Mouse (Mus musculus): ENCODE measurements around the gene Olfr820. TPM values are rescaled to one million over a fixed set of nuclear protein-coding genes. Genes with fewer than 3 reads are reported as not detected.
"Not testable (repeated sequence)": the region's sequence is repeated elsewhere in the genome, so short reads cannot be mapped to it uniquely, and the experiment has no call there.

The Olfr820 gene
- not detected for total RNA-seq (2022)

DNA sequence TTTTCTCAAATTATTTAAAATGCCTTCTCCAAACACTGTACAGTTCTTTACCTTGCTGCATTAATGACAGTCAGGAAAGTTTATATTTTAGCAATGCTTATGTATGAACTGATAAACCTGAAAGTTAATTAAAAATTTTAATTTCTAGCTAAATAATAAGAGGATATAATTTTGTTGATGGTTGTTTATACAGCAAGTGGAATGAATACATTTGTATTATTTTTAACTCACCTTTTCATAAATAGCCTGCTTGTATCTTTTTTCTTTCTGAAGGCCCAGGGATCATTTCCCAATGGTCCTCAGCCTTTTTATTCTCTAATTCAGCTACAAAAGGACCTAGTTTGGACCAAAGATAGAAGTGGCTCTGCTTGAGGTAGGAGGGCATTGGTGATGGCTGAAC is at the start of gene Olfr820:
Gene Olfr820, plus strand, starts transcription at position 301 of the 400 bp plus-strand sequence.
- no peak for DNase-seq

DNA sequence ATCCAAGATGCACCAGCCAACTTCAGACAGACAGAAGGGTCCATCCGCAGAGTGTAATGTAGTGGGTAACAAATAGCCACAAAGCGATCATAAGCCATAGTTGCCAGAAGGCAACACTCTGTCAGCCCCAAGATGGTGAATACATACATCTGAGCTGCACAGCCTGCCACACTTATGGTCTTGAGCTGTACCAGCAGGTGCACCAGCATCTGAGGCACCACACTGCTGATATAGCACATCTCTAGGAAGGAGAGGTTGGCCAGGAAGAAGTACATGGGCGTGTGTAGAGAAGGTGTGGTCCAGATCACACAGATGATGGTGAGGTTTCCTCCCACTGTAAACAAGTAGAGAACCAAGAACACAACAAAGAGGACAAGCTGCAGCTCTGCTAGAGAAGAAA is 46.2 kb upstream of the Olfr820 start:
- not testable (repeated sequence) for DNase-seq

DNA sequence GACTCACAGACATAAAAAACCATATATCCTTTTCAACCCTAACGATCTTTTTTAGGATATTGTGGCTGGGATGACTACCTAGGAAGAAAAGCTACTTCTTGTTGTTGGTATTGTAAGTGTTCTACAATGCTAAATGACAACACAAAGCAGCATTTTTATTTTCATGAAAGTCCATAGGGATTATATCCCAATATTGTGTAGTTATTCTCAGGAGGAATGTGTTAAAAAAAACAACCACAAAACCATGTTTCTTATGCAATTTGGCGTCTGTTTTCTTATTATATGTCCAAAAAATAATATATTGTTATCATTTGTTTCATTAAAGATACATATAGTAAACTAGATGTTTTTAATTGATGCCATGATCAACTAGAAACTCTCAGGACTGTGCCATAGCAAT is 45.3 kb upstream of the Olfr820 start, which contains the start of gene Olfr819:
Gene Olfr819, minus strand, starts transcription at position 101 of the 400 bp plus-strand sequence.
- not testable (repeated sequence) for DNase-seq

DNA sequence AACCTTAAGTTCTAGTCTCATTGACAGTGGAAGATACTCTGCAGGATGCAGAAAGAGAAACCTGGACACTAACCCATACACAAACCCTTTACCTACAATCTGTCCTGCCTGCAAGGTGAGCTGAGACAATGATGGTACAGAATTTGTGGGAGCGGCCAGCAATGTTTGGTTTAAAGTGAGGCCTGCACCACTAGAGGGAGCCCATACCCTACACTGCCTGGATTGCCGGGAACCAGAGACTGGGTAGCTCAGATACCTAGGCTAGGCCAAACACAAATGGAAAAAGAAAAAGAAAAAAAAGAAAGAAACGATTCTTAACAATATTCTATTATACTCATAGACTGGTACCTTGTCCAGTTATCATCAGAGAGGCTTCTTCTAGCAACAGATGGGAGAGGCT is 39.4 kb upstream of the Olfr820 start:
- not testable (repeated sequence) for DNase-seq

DNA sequence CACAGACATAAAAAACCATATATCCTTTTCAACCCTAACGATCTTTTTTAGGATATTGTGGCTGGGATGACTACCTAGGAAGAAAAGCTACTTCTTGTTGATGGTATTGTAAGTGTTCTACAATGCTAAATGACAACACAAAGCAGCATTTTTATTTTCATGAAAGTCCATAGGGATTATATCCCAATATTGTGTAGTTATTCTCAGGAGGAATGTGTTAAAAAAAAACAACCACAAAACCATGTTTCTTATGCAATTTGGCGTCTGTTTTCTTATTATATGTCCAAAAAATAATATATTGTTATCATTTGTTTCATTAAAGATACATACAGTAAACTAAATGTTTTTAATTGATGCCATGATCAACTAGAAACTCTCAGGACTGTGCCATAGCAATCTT is 36.4 kb upstream of the Olfr820 start, which contains the start of gene Olfr247:
Gene Olfr247, minus strand, starts transcription at position 101 of the 400 bp plus-strand sequence.
- not testable (repeated sequence) for DNase-seq

DNA sequence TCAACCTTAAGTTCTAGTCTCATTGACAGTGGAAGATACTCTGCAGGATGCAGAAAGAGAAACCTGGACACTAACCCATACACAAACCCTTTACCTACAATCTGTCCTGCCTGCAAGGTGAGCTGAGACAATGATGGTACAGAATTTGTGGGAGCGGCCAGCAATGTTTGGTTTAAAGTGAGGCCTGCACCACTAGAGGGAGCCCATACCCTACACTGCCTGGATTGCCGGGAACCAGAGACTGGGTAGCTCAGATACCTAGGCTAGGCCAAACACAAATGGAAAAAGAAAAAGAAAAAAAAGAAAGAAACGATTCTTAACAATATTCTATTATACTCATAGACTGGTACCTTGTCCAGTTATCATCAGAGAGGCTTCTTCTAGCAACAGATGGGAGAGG is 30.6 kb upstream of the Olfr820 start:
- DNase-seq, result not testable (repeated sequence)

DNA sequence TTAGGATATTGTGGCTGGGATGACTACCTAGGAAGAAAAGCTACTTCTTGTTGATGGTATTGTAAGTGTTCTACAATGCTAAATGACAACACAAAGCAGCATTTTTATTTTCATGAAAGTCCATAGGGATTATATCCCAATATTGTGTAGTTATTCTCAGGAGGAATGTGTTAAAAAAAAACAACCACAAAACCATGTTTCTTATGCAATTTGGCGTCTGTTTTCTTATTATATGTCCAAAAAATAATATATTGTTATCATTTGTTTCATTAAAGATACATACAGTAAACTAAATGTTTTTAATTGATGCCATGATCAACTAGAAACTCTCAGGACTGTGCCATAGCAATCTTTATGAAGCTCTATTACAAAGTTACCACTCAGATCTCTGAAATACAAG is 27.5 kb upstream of the Olfr820 start, which contains the start of gene Gm10310:
Gene Gm10310, minus strand, starts transcription at position 101 of the 400 bp plus-strand sequence.
- DNase-seq, result not testable (repeated sequence)

DNA sequence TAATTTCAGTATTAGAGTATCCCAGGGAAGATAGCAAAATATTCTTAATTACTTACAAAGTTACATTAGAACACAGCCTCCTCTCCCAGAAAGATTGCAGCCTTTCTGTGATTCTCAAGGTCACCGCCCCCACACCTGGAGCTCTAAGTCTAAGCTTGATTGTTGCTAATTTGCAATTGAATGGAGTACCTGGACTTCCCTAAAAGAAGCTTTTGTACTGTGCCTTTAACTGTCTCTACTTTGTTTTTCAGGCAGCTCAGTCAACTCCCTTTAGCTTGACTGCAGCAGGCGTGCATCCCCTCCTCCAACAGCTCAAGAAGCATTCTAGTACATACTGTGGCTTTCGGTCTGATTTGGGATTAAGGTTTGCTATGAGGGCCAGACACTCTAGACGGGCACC is 8.3 kb upstream of the Olfr820 start:
- not testable (repeated sequence) for DNase-seq

DNA sequence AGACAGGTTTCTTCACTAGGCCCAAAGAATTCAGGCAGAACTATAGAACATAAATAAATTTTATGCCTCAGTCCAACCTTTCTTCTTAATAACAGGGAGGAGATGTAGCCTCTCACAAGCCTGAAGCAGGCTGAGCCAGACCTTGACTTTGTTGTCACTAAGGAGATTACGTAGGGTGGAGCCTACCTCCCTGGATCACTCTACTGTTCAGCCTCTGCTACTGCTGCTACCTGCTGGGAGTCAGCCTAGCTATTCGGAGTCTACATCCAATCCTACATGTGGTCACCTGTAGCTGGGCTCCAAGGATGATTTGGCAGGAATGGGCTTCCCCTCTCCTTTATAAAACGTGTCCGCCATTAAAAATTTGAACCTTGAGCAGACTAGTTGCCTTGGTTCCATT is 7.1 kb upstream of the Olfr820 start:
- DNase-seq, result not testable (repeated sequence)

DNA sequence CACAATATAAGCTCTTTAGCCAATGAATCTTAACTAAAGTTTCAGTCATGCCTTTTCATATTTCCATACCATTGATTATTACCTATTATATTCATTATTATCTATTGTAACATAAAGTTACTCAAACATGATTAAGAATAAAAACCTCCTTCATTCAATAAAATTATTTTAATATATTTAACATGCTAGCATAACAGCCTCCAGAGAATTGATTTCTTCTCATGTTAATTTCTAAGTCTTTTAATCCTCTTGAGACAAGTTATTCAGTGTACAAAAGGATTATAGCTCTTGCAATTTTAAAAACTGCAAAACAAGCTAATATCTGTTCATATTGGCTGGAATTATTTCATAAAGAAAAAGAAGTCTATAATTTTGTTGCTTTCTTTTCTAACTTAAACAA is 17.6 kb downstream of the Olfr820 start, which contains the start of gene Olfr821:
Gene Olfr821, plus strand, starts transcription at position 301 of the 400 bp plus-strand sequence.
- DNase-seq, result no peak

DNA sequence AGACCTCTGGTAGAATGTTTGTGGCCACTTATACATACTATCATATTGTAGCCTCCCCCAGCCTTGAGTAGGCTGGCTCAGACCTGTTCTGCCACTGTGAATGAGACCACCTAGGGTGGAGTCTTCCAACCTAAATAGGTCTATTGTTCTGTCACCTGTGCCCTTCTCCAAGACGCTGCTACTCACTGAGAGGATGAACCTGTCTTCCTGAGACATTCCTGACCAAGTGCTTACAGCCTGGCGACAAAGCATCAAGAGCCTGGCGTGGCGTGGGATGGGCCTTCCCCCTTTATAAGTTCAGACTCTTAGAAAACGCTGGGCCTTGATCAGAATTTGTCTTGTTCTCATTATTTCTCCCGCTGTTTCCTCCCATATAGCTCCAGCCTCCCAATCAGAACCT is 24.7 kb downstream of the Olfr820 start:
- no peak for DNase-seq

Other genes starting within 250 kb of the Olfr820 start
- gene Olfr808, start 247.1 kb upstream of the Olfr820 start, total RNA-seq (2022), result not detected
- not detected for gene Olfr809, start 238.0 kb upstream of the Olfr820 start, total RNA-seq (2022)
- gene Olfr810, start 217.7 kb upstream of the Olfr820 start, total RNA-seq (2022), result not detected
- gene Olfr811, start 208.2 kb upstream of the Olfr820 start, total RNA-seq (2022), result not detected
- gene Olfr812, start 166.5 kb upstream of the Olfr820 start, total RNA-seq (2022), result not detected
- gene Olfr813, start 157.3 kb upstream of the Olfr820 start, total RNA-seq (2022), result not detected
- gene Olfr814, start 132.8 kb upstream of the Olfr820 start, total RNA-seq (2022), result not detected
- under 1 TPM in 1 of 4 experiments, not detected in 3; 0.32 TPM for gene Olfr815, start 106.8 kb upstream of the Olfr820 start, total RNA-seq (2022)
- gene Olfr816, start 97.0 kb upstream of the Olfr820 start, total RNA-seq (2022), result not detected
- not detected for gene Olfr818, start 63.5 kb upstream of the Olfr820 start, total RNA-seq (2022)
- gene Olfr819, start 45.4 kb upstream of the Olfr820 start, total RNA-seq (2022), result not detected
- not detected for gene Olfr247, start 36.5 kb upstream of the Olfr820 start, total RNA-seq (2022)
- gene Gm10310, start 27.6 kb upstream of the Olfr820 start, total RNA-seq (2022), result not detected
- gene Olfr821, start 17.7 kb downstream of the Olfr820 start, total RNA-seq (2022), result not detected
- not detected for gene Olfr822, start 58.6 kb downstream of the Olfr820 start, total RNA-seq (2022)
- gene Olfr823, start 102.8 kb downstream of the Olfr820 start, total RNA-seq (2022), result not detected
- gene Olfr824, start 117.4 kb downstream of the Olfr820 start, total RNA-seq (2022), result not detected
- not detected for gene Olfr825, start 154.1 kb downstream of the Olfr820 start, total RNA-seq (2022)
- not detected for gene Olfr826, start 171.6 kb downstream of the Olfr820 start, total RNA-seq (2022)
- gene Olfr827, start 201.8 kb downstream of the Olfr820 start, total RNA-seq (2022), result not detected